9 mouse cellular contexts compared by ENCODE assay signal in the genomic region with DNA sequence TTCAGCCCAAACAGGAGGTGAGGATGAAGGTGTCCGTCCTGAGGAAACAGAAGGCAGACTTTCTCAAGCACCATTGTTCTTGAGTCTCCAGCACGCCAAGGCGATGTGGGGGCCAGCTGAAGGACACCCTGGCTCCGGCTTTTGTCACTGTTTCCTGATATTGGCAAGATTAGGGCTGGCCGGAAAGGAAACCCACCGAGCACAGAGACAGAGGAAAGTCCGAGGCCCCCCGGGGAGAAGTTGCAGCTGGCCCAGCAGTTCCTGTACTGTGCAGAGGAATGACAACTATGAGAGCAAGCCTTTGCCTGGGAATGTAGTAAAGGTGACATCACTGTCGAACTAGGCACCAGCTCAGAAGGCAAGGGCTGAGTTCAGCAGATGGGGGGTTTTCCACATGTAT. TPM values are rescaled to one million over a fixed set of nuclear protein-coding genes. Genes with fewer than 3 reads are reported as not detected.
DNase-seq lines count a peak whose midpoint lies in the region; ATAC-seq and TF ChIP-seq lines count a peak whose summit lies in the region.
"Had no signal": no experiment of that assay in that cellular context is flagged by ENCODE, and none has a peak within 500 bp of the region (broad histone marks: within the 10 kb centered on the region; RNA-seq: fewer than 3 reads in every experiment).

No protein-coding gene starts in this region.

- ATAC-seq in heart, embryonic 14.5 days (ENCODE audit: insufficient number of reproducible peaks, insufficient read depth, low FRiP score, low read depth), result peak; percentile 73; the same call in 1 of the 2 replicates
- no peak for ATAC-seq in activated CD4-positive, CD25-positive, alpha-beta regulatory T cell, adult 4 months

- H3K36me3 ChIP-seq in heart, embryonic 14.5 days (ENCODE audit: control insufficient read depth, insufficient read depth, low read length), result no peaks in the 10 kb centered on the region

- H3K4me1 ChIP-seq in heart, embryonic 14.5 days (ENCODE audit: control insufficient read depth in 2 of 2, insufficient read depth in 2 of 2, low read length in 2 of 2), result peaks cover 21 to 23% of the 10 kb centered on the region in 2 experiments

- peaks cover 9% of the 10 kb centered on the region for H3K9me3 ChIP-seq in heart, embryonic 14.5 days (ENCODE audit: control insufficient read depth, low read length)

- H3K27ac ChIP-seq in left cerebral cortex, adult 2 months, result no peak overlapping the region
- peak overlapping the region; percentile 53 to 82 for H3K27ac ChIP-seq in heart, embryonic 14.5 days (replicated peaks in 1 of 2; ENCODE audit: control insufficient read depth in 1 of 2, insufficient read depth in 1 of 2, low read depth in 2 of 2, low read length in 2 of 2)

- DNase-seq in left cerebral cortex, adult 2 months (ENCODE audit: extremely low spot score in 1 of 2, low spot score in 2 of 2), result peak; percentile 6 to 7
- DNase-seq in left cerebral cortex, adult 8-10 months (ENCODE audit: low spot score in 2 of 2), result no peak
- DNase-seq in embryo, embryonic 11 days, result peak; percentile 28
- DNase-seq in kidney, postnatal 4 days, result peak; percentile 53 to 72
- DNase-seq in retina, postnatal 1 day, result no peak
- DNase-seq in cerebellum, adult 9-10 months, result no peak

- peak overlapping the region; percentile 16; the same call in 1 of the 2 replicates for H3K9ac ChIP-seq in heart, embryonic 14.5 days (ENCODE audit: low read length)

- H3K27me3 ChIP-seq in heart, embryonic 14.5 days (ENCODE audit: control insufficient read depth, insufficient read depth, low read length), result no peaks in the 10 kb centered on the region

- peak overlapping the region; percentile 56 for H3K4me2 ChIP-seq in heart, embryonic 14.5 days (ENCODE audit: low read length)

- no peak for TF ChIP-seq CTCF in left cerebral cortex, adult 2 months (IDR thresholded peaks at IDR 0.05)

- WGBS in heart, embryonic 14.5 days, result 8% methylated on average over 9 of the region's 9 CpGs

- intact Hi-C loops in left cerebral cortex, adult 2 months (cut with DNase I), result no loop called here

- H3K4me3 ChIP-seq in left cerebral cortex, adult 2 months, result no peak overlapping the region
- H3K4me3 ChIP-seq in heart, embryonic 14.5 days (ENCODE audit: control insufficient read depth in 1 of 2, insufficient read depth in 1 of 2, low read depth in 1 of 2, low read length in 2 of 2), result peak overlapping the region; percentile 14 to 27; a peak in 3 of 4 replicates

RNA-seq across cellular contexts. Expression of a gene that starts 30.2 kb away (rescaled TPM):
- total RNA-seq in left cerebral cortex, adult 2 months (2021), result under 1 TPM in 1 of 2 experiments, not detected in 1; 0.14 TPM
- total RNA-seq in left cerebral cortex, adult 8-10 months (2022), result under 1 TPM in 3 of 4 experiments, not detected in 1; 0.11 to 0.30 (median 0.21) TPM
- 29.7 and 37.8 TPM in 2 replicates for polyA plus RNA-seq in heart, embryonic 14.5 days (2014; fragmentation: Nextera tagmentation; extraction: Ambion mirVana)
- under 1 TPM; 0.11 to 0.36 TPM for polyA plus RNA-seq in activated CD4-positive, CD25-positive, alpha-beta regulatory T cell, adult 4 months (2017; shearing (Covaris generic))
- total RNA-seq: MEL had no signal

RNA-seq across cellular contexts. Expression of a gene that starts 49.2 kb away (rescaled TPM):
- 10 to 100 TPM; 39.2 to 41.2 TPM for total RNA-seq in left cerebral cortex, adult 2 months (2021)
- total RNA-seq in left cerebral cortex, adult 8-10 months (2022), result 10 to 100 TPM; 50.7 to 55.7 (median 53.8) TPM
- polyA plus RNA-seq in heart, embryonic 14.5 days (2014; fragmentation: Nextera tagmentation; extraction: Ambion mirVana), result 10.2 and 10.9 TPM in 2 replicates
- polyA plus RNA-seq in activated CD4-positive, CD25-positive, alpha-beta regulatory T cell, adult 4 months (2017; shearing (Covaris generic)), result 10 to 100 TPM; 59.8 to 83.1 TPM

Comparison
In these comparisons a context has a peak if more than half of its experiments do, and no peak if none do; other contexts are left out.
1. DNase-seq: peak in left cerebral cortex, adult 2 months (2 of 2), embryo, embryonic 11 days (single experiment) and kidney, postnatal 4 days (2 of 2); none in left cerebral cortex, adult 8-10 months (0 of 2), retina, postnatal 1 day (single experiment) and cerebellum, adult 9-10 months (single experiment).